Comparison of ENCODE assay signal across 7 mouse cellular contexts in genomic region chr8:86756948-86757733, GRCm38 (mm10). TPM values are rescaled to one million over a fixed set of nuclear protein-coding genes. Genes with fewer than 3 reads are reported as not detected.
DNase-seq lines count a peak whose midpoint lies in the region; ATAC-seq and TF ChIP-seq lines count a peak whose summit lies in the region.

No protein-coding gene starts in this region.

- no peak overlapping the region for H3K4me3 ChIP-seq in heart, embryonic 16.5 days (ENCODE audit: low read length)
- 0 out of 2 replicates have a peak overlapping the region, but pooled peaks have one; percentile 2 for H3K4me3 ChIP-seq in kidney, postnatal 0 days (replicated peaks; ENCODE audit: low read depth, low read length)
- no peak overlapping the region for H3K4me3 ChIP-seq in neural tube, embryonic 14.5 days (ENCODE audit: low read depth, low read length)

- H3K4me2 ChIP-seq in heart, embryonic 16.5 days (ENCODE audit: low read depth, low read length): peak overlapping the region; percentile 42
- H3K4me2 ChIP-seq in kidney, postnatal 0 days (ENCODE audit: low read length): peak overlapping the region; percentile 32
- peak overlapping the region; percentile 31 for H3K4me2 ChIP-seq in neural tube, embryonic 14.5 days (ENCODE audit: low read depth, low read length)

- peak overlapping the region; percentile 54 for H3K27ac ChIP-seq in heart, embryonic 16.5 days (ENCODE audit: low read length)
- no peak overlapping the region for H3K27ac ChIP-seq in kidney, postnatal 0 days
- H3K27ac ChIP-seq in neural tube, embryonic 14.5 days (ENCODE audit: low read depth, low read length): no peak overlapping the region

- 0 out of 2 replicates have a peak overlapping the region, but pooled peaks have one; percentile 29 for H3K9ac ChIP-seq in heart, embryonic 16.5 days (ENCODE audit: low read length)
- H3K9ac ChIP-seq in kidney, postnatal 0 days (ENCODE audit: low read depth, low read length): no peak overlapping the region
- no peak overlapping the region for H3K9ac ChIP-seq in neural tube, embryonic 14.5 days (replicated peaks; ENCODE audit: low read depth, low read length)

- no peak for TF ChIP-seq CTCF in kidney, postnatal 0 days (IDR thresholded peaks at IDR 0.05; ENCODE audit: low read depth)

- DNase-seq in adrenal gland, postnatal 10 days: peak; percentile 41
- DNase-seq in embryo, embryonic 10 days (ENCODE audit: low spot score): peak; percentile 56
- peak; percentile 47 for DNase-seq in kidney, postnatal 0 days (ENCODE audit: low spot score)
- DNase-seq in lung, adult 18-20 months: peak; percentile 64 to 68
- DNase-seq in urinary bladder, postnatal 10 days (ENCODE audit: low spot score): no peak

- WGBS in heart, embryonic 16.5 days: 36% methylated on average over 23 of the region's 23 CpGs
- 21% methylated on average over 23 of the region's 23 CpGs for WGBS in kidney, postnatal 0 days
- WGBS in neural tube, embryonic 14.5 days: 14% methylated on average over 23 of the region's 23 CpGs

- no peaks in the 10 kb centered on the region for H3K27me3 ChIP-seq in heart, embryonic 16.5 days (ENCODE audit: control insufficient read depth, insufficient read depth, low read length)
- H3K27me3 ChIP-seq in kidney, postnatal 0 days (ENCODE audit: insufficient read depth, low read length): no peaks in the 10 kb centered on the region
- H3K27me3 ChIP-seq in neural tube, embryonic 14.5 days (ENCODE audit: control insufficient read depth, insufficient read depth, low read length): no peaks in the 10 kb centered on the region

- H3K4me1 ChIP-seq in heart, embryonic 16.5 days (ENCODE audit: control insufficient read depth, insufficient read depth, low read length): no peaks in the 10 kb centered on the region; the same call in 1 of the 2 replicates
- H3K4me1 ChIP-seq in kidney, postnatal 0 days (replicated peaks; ENCODE audit: insufficient read depth, low read length): peaks cover 4% of the 10 kb centered on the region; the same call in 1 of the 2 replicates
- peaks cover 4% of the 10 kb centered on the region; the same call in 1 of the 2 replicates for H3K4me1 ChIP-seq in neural tube, embryonic 14.5 days (ENCODE audit: control insufficient read depth, insufficient read depth, low read length)

- H3K36me3 ChIP-seq in heart, embryonic 16.5 days (ENCODE audit: control insufficient read depth, insufficient read depth): no peaks in the 10 kb centered on the region
- H3K36me3 ChIP-seq in kidney, postnatal 0 days (ENCODE audit: insufficient read depth, low read length): no peaks in the 10 kb centered on the region
- no peaks in the 10 kb centered on the region for H3K36me3 ChIP-seq in neural tube, embryonic 14.5 days (ENCODE audit: control insufficient read depth, insufficient read depth, low read length)

- H3K9me3 ChIP-seq in heart, embryonic 16.5 days (replicated peaks; ENCODE audit: control insufficient read depth, low read length): no peaks in the 10 kb centered on the region
- no peaks in the 10 kb centered on the region for H3K9me3 ChIP-seq in kidney, postnatal 0 days (replicated peaks; ENCODE audit: low read length)
- no peaks in the 10 kb centered on the region for H3K9me3 ChIP-seq in neural tube, embryonic 14.5 days (ENCODE audit: control insufficient read depth, low read length)

- ATAC-seq in heart, embryonic 16.5 days (replicated peaks; ENCODE audit: extremely low read depth, insufficient read depth, low FRiP score): no peak; the same call in 1 of the 2 replicates
- ATAC-seq in kidney, postnatal 0 days (replicated peaks; ENCODE audit: low FRiP score, low read depth): peak; percentile 57; the same call in 1 of the 2 replicates
- ATAC-seq in neural tube, embryonic 14.5 days (ENCODE audit: low read depth): no peak

RNA-seq across cellular contexts. Expression of gene Siah1a, which starts 11.4 kb away (rescaled TPM):
- 10 to 100 TPM; 19.4 to 23.0 TPM for total RNA-seq in adrenal gland, postnatal 10 days (2021)
- polyA plus RNA-seq in heart, embryonic 16.5 days (2015; fragmentation: Nextera tagmentation; extraction: Ambion mirVana): 30.0 and 30.1 TPM in 2 replicates
- polyA plus RNA-seq in kidney, postnatal 0 days (2015; fragmentation: Nextera tagmentation; extraction: Ambion mirVana): 48.0 and 50.1 TPM in 2 replicates
- 81.0 and 88.7 TPM in 2 replicates for polyA plus RNA-seq in neural tube, embryonic 14.5 days (2014; fragmentation: Nextera tagmentation; extraction: Ambion mirVana)

RNA-seq across cellular contexts. Expression of gene Gm10638, which starts 11.6 kb away (rescaled TPM):
- 1 to 10 TPM; 2.8 to 2.9 TPM for total RNA-seq in adrenal gland, postnatal 10 days (2021)
- 2.2 and 2.5 TPM in 2 replicates for polyA plus RNA-seq in heart, embryonic 16.5 days (2015; fragmentation: Nextera tagmentation; extraction: Ambion mirVana)
- 6.5 and 6.9 TPM in 2 replicates for polyA plus RNA-seq in kidney, postnatal 0 days (2015; fragmentation: Nextera tagmentation; extraction: Ambion mirVana)
- polyA plus RNA-seq in neural tube, embryonic 14.5 days (2014; fragmentation: Nextera tagmentation; extraction: Ambion mirVana): 5.5 and 6.3 TPM in 2 replicates
